Mouse (Mus musculus) layer of hippocampus, postnatal 25 days (tissue): ENCODE measurements around the gene Rpl5. TPM values are rescaled to one million over a fixed set of nuclear protein-coding genes. Genes with fewer than 3 reads are reported as not detected.
"Not testable (repeated sequence)": the region's sequence is repeated elsewhere in the genome, so short reads cannot be mapped to it uniquely, and the experiment has no call there.

Experiments
- DNase-seq, 2 experiments: peaks; one replicate each; pipeline ENCODE4 v3.0.0; 2022; ENCODE audit warnings: mixed read lengths in 2 of 2, low spot score in 1 of 2; ENCODE audit errors: extremely low spot score in 1 of 2
- total RNA-seq, 2 experiments: library from RNA; stranded (reverse); gene quantifications; 2 replicates each; pipeline ENCODE4 v1.2.3; 2021

Rpl5 gene
- total RNA-seq, 2 experiments from 2014 or later, result 70.5 to 74.2 TPM

- DNase-seq, result no peak
These were observed 5.6 kb upstream of the Rpl5 start for GRCm38 (mm10) chr5:107894676-107895075.

GRCm38 (mm10) chr5:107896265-107896664, 4.0 kb upstream of the Rpl5 start:
- DNase-seq, result no peak

- DNase-seq, result no peak
These were observed 813 bp downstream of the Rpl5 start for GRCm38 (mm10) chr5:107901014-107901615.

- DNase-seq, result no peak
These were observed 4.0 kb downstream of the Rpl5 start for GRCm38 (mm10) chr5:107904325-107904724.

GRCm38 (mm10) chr5:107908514-107909110, 8.3 kb downstream of the Rpl5 start:
- DNase-seq, result no peak

GRCm38 (mm10) chr5:107909668-107910067, 9.4 kb downstream of the Rpl5 start:
- DNase-seq, result no peak

GRCm38 (mm10) chr5:107910084-107910616, 9.8 kb downstream of the Rpl5 start:
- no peak for DNase-seq

GRCm38 (mm10) chr5:107911012-107911411, 10.7 kb downstream of the Rpl5 start:
- DNase-seq, result no peak

GRCm38 (mm10) chr5:107915280-107915679, 15.0 kb downstream of the Rpl5 start:
- no peak for DNase-seq

GRCm38 (mm10) chr5:107921400-107922252, 21.3 kb downstream of the Rpl5 start:
- no peak for DNase-seq

GRCm38 (mm10) chr5:107922836-107923235, 22.5 kb downstream of the Rpl5 start:
- no peak for DNase-seq

- DNase-seq, result no peak
These were observed 24.3 kb downstream of the Rpl5 start for GRCm38 (mm10) chr5:107924564-107924963.

GRCm38 (mm10) chr5:107926550-107927249, 26.4 kb downstream of the Rpl5 start:
- no peak for DNase-seq

GRCm38 (mm10) chr5:107932556-107932955, 32.3 kb downstream of the Rpl5 start:
- no peak for DNase-seq

- no peak for DNase-seq
These were observed 33.1 kb downstream of the Rpl5 start for GRCm38 (mm10) chr5:107933202-107933974.

GRCm38 (mm10) chr5:107934770-107935543, 34.7 kb downstream of the Rpl5 start:
- no peak for DNase-seq

- DNase-seq, result no peak
These were observed 36.5 kb downstream of the Rpl5 start for GRCm38 (mm10) chr5:107936625-107937389.

- not testable (repeated sequence) for DNase-seq
These were observed 38.2 kb downstream of the Rpl5 start for GRCm38 (mm10) chr5:107938483-107938882.
